ENCODE assay signal across 20 mouse cellular contexts in genomic region chr4:105859052-105859864, GRCm38 (mm10).
DNase-seq lines count a peak whose midpoint lies in the region; ATAC-seq lines count a peak whose summit lies in the region.
"Had no signal": no experiment of that assay in that cellular context is flagged by ENCODE, and none has a peak within 500 bp of the region (broad histone marks: within the 10 kb centered on the region; RNA-seq: fewer than 3 reads in every experiment).

No protein-coding gene starts in this region.

- H3K9ac ChIP-seq in lung, embryonic 16.5 days (ENCODE audit: low read length) = no peak overlapping the region
- no peak overlapping the region for H3K9ac ChIP-seq in limb, embryonic 11.5 days (ENCODE audit: low read length)
- H3K9ac ChIP-seq in forebrain, embryonic 16.5 days (replicated peaks; ENCODE audit: low read depth, low read length) = no peak overlapping the region
- H3K9ac ChIP-seq: hindbrain, embryonic 14.5 days; limb, embryonic 15.5 days; liver, embryonic 15.5 days; neural tube, embryonic 13.5 days had no signal

- H3K4me2 ChIP-seq in lung, embryonic 16.5 days (ENCODE audit: low read depth, low read length) = no peak overlapping the region
- H3K4me2 ChIP-seq in limb, embryonic 11.5 days (ENCODE audit: low read depth, severe bottlenecking) = no peak overlapping the region
- no peak overlapping the region for H3K4me2 ChIP-seq in forebrain, embryonic 16.5 days (ENCODE audit: low read length)
- H3K4me2 ChIP-seq: hindbrain, embryonic 14.5 days; limb, embryonic 15.5 days; liver, embryonic 15.5 days; neural tube, embryonic 13.5 days had no signal

- H3K27me3 ChIP-seq in heart, embryonic 10.5 days (ENCODE audit: insufficient read depth, poor library complexity, severe bottlenecking) = no peaks in the 10 kb centered on the region
- H3K27me3 ChIP-seq in lung, embryonic 16.5 days (ENCODE audit: control insufficient read depth, insufficient read depth, low read depth, low read length) = no peaks in the 10 kb centered on the region
- no peaks in the 10 kb centered on the region for H3K27me3 ChIP-seq in limb, embryonic 11.5 days (ENCODE audit: control insufficient read depth, insufficient read depth, low read length)
- no peaks in the 10 kb centered on the region for H3K27me3 ChIP-seq in forebrain, embryonic 16.5 days (replicated peaks; ENCODE audit: control insufficient read depth, insufficient read depth, low read length)
- H3K27me3 ChIP-seq: limb, embryonic 15.5 days; liver, embryonic 15.5 days; megakaryocyte, embryonic 14.5 days; neural tube, embryonic 13.5 days had no signal

- 0 out of 2 replicates have a peak overlapping the region, but pooled peaks have one; percentile 47 for H3K27ac ChIP-seq in heart, embryonic 10.5 days
- no peak overlapping the region for H3K27ac ChIP-seq in lung, embryonic 16.5 days (ENCODE audit: low read length)
- 0 out of 2 replicates have a peak overlapping the region, but pooled peaks have one; percentile 45 for H3K27ac ChIP-seq in limb, embryonic 11.5 days (replicated peaks; ENCODE audit: low read depth, low read length)
- H3K27ac ChIP-seq in forebrain, embryonic 16.5 days (ENCODE audit: low read length) = no peak overlapping the region
- H3K27ac ChIP-seq: hindbrain, embryonic 14.5 days; limb, embryonic 15.5 days; liver, embryonic 15.5 days; neural tube, embryonic 13.5 days had no signal

- intact Hi-C loops in heart, postnatal 25 days (cut with DNase I) = no loop called here

- 43% methylated on average over 15 of the region's 15 CpGs for WGBS in heart, embryonic 10.5 days
- WGBS in lung, embryonic 16.5 days = 29% methylated on average over 15 of the region's 15 CpGs
- 49% methylated on average over 15 of the region's 15 CpGs for WGBS in limb, embryonic 11.5 days
- 84% methylated on average over 15 of the region's 15 CpGs for WGBS in forebrain, embryonic 16.5 days

- H3K4me3 ChIP-seq in heart, embryonic 10.5 days = no peak overlapping the region
- H3K4me3 ChIP-seq in lung, embryonic 16.5 days (ENCODE audit: low read length) = no peak overlapping the region
- no peak overlapping the region for H3K4me3 ChIP-seq in limb, embryonic 11.5 days (ENCODE audit: low read depth, low read length)
- H3K4me3 ChIP-seq in forebrain, embryonic 16.5 days (replicated peaks; ENCODE audit: low read length) = no peak overlapping the region
- H3K4me3 ChIP-seq: limb, embryonic 15.5 days; liver, embryonic 15.5 days; megakaryocyte, embryonic 14.5 days; neural tube, embryonic 13.5 days had no signal

- peaks cover 21% of the 10 kb centered on the region for H3K4me1 ChIP-seq in heart, embryonic 10.5 days
- H3K4me1 ChIP-seq in lung, embryonic 16.5 days (replicated peaks; ENCODE audit: control insufficient read depth, insufficient read depth, low read length) = peaks cover 9% of the 10 kb centered on the region
- H3K4me1 ChIP-seq in limb, embryonic 11.5 days (ENCODE audit: control insufficient read depth, insufficient read depth, low read length) = peaks cover 27% of the 10 kb centered on the region
- no peaks in the 10 kb centered on the region for H3K4me1 ChIP-seq in forebrain, embryonic 16.5 days (replicated peaks; ENCODE audit: control insufficient read depth, insufficient read depth, low read length)
- H3K4me1 ChIP-seq: liver, embryonic 15.5 days; neural tube, embryonic 13.5 days had no signal

- H3K9me3 ChIP-seq in heart, embryonic 10.5 days = no peaks in the 10 kb centered on the region
- H3K9me3 ChIP-seq in lung, embryonic 16.5 days (ENCODE audit: control insufficient read depth, low read length) = no peaks in the 10 kb centered on the region
- H3K9me3 ChIP-seq in limb, embryonic 11.5 days (ENCODE audit: control insufficient read depth, low read length) = no peaks in the 10 kb centered on the region
- 0 out of 2 replicates have a peak, but pooled peaks cover 2% of the 10 kb centered on the region for H3K9me3 ChIP-seq in forebrain, embryonic 16.5 days (ENCODE audit: control insufficient read depth, low read length)
- H3K9me3 ChIP-seq: limb, embryonic 15.5 days; liver, embryonic 15.5 days; neural tube, embryonic 13.5 days had no signal

- peak; percentile 57 for ATAC-seq in lung, embryonic 16.5 days (ENCODE audit: low read depth)
- ATAC-seq in limb, embryonic 11.5 days (ENCODE audit: insufficient number of reproducible peaks, low FRiP score, low TSS enrichment, low read depth) = no peak
- ATAC-seq in cerebellum, adult (ENCODE audit: insufficient number of reproducible peaks, low FRiP score, low TSS enrichment) = no peak
- no peak for ATAC-seq in forebrain, embryonic 16.5 days
- ATAC-seq: activated CD4-positive, CD25-positive, alpha-beta regulatory T cell, adult 4 months had no signal

- H3K36me3 ChIP-seq in heart, embryonic 10.5 days = no peaks in the 10 kb centered on the region
- H3K36me3 ChIP-seq in lung, embryonic 16.5 days (ENCODE audit: control insufficient read depth, insufficient read depth, low read length) = no peaks in the 10 kb centered on the region
- H3K36me3 ChIP-seq in limb, embryonic 11.5 days (ENCODE audit: control insufficient read depth, insufficient read depth, low read length) = no peaks in the 10 kb centered on the region
- H3K36me3 ChIP-seq in forebrain, embryonic 16.5 days (ENCODE audit: control insufficient read depth, insufficient read depth) = no peaks in the 10 kb centered on the region
- H3K36me3 ChIP-seq: G1E; limb, embryonic 15.5 days; liver, embryonic 15.5 days; neural tube, embryonic 13.5 days had no signal

- DNase-seq in heart, embryonic 10.5 days (ENCODE audit: low spot score) = no peak
- DNase-seq in heart, postnatal 25 days (ENCODE audit: low spot score) = no peak
- no peak for DNase-seq in lung, postnatal 36 days
- peak; percentile 37 for DNase-seq in limb, embryonic 11.5 days (ENCODE audit: low spot score)
- DNase-seq in lung, postnatal 4 days = peak; percentile 14 to 38
- DNase-seq: adrenal gland, postnatal 10 days; cerebellum, adult 9-11 months; gastrocnemius, postnatal 14 days; midbrain, embryonic 14.5 days; right cerebral cortex, adult 18-20 months had no signal

Comparison
In these comparisons a context has a peak if more than half of its experiments do, and no peak if none do; other contexts are left out.
1. DNase-seq: peak in limb, embryonic 11.5 days (single experiment) and lung, postnatal 4 days (2 of 2); none in heart, embryonic 10.5 days (single experiment), heart, postnatal 25 days (single experiment) and lung, postnatal 36 days (single experiment).
2. H3K27ac ChIP-seq: peak in heart, embryonic 10.5 days (single experiment) and limb, embryonic 11.5 days (single experiment); none in lung, embryonic 16.5 days (single experiment) and forebrain, embryonic 16.5 days (single experiment).